Mouse (Mus musculus): ENCODE measurements around the gene 6030468B19Rik. TPM values are rescaled to one million over a fixed set of nuclear protein-coding genes. Genes with fewer than 3 reads are reported as not detected.

Gene 6030468B19Rik
- not detected for total RNA-seq (2023)

DNA sequence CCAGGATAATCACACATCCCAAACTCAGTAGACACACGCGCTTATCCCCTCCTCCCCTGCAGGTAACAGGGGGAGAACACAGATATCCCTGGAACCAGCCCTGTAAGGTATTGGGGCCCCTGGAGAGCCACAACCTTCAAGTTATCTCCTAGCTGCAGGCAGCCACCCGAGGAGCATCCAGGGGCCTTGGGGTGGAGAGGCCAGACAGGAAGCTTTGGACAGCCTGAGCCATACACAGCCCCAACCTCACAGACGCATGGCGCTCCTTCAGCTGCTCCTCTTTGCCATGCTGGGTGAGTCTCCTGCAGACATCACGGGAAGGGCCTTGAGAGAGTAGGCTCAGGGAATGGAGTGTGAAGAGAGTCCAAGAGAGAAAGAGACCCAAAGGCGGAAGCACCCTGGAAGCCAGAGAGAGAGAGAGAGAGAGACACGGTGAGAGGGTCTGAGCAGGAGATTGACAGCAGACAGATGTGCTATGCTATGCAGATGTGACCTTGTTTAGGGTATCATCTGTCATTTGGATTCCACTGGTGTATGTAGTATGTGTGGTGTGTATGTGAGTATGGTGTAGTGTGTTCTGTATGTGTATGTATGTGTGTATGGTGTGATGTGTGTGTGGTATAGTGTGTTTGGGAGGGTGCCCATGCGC lies at the start of gene 6030468B19Rik:
Gene 6030468B19Rik (plus strand): TSS at position 150 of the 649 bp plus-strand sequence.

DNA sequence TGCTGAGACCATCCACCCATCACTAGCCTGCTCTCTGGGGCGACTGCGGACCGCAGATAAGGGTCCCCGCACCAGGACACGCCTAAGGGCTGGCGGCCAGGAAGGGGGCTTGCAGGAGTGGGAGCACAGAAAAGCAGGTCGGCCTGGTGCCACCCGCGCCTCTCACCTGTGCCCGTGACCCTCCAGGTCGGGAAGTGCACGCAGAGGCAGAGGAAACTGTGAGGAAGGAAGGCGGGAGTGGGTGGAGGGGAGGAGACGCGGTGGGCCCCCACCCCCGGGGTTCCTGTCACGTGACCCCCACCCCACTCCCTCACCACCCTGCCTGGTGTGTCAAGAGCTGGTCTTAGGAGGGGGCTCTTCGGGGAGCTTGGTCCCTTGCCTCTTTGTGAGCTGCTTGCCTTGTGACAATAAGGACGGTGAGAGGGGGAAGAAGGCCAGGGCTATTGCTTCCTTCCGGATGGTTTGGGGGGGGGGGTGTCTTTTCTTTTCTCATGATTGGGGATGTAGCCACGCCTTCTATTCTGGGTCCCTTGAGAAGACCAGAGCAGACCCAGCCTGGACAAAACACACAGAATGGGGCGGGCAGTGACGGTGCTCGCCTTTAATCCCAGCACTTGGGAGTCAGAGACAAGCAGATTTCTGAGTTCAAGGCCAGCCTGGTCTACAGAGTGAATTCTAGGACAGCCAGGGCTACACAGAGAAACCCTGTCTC lies 15.3 kb upstream of the 6030468B19Rik start, which contains the start of the genes Tmc8 and Tmc6:
Gene Tmc8 (plus strand): TSS at position 84 of the 712 bp plus-strand sequence.
Gene Tmc6 (minus strand): TSS at position 206 of the 712 bp plus-strand sequence.

DNA sequence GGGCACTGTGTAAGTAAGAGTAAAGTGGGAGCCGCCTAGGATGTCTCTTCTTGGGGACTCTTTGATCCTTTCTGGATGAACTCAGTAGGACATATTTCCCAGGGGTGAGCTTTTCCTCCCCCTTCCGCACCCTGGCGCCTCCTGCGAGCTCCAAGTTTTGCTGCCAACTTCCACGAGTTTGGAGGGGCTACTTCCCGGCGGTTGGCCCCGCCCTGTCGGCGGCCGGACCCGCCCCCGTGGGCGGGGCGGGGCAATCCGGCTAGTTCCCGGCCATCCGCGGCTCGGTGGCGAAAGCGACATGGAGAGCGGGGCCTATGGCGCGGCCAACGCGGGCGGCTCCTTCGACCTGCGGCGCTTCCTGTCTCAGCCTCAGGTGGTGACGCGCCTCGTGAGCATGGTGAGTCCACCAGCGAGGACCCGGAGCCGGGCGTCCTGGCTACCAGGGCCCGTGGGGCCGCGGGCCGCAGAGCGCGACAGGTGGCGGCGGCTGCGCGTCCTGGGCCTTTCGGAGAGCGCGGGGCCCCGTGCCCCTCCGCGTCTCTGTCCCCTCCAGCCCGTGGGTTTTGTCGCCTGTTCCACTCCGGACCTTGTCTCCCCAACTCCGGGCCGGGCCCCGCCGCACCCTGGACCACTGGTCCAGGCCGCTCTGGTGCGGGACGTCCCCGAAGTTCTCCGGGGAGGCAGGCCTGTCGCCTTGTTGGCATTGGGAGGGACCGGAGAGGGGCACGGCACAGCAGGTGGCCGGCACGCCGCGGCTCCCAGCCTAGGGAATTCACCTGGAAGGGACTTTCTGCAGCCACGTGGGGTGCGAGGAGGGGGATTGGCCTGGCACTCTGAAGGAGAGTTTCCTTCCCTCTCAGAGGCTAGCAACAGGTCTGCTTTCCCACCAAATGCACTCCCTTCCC lies 12.2 kb downstream of the 6030468B19Rik start, which contains the start of the genes Gm20708 and Syngr2:
Gene Gm20708 (plus strand): TSS at position 262 of the 905 bp plus-strand sequence.
Gene Syngr2 (plus strand): TSS at position 262 of the 905 bp plus-strand sequence.

DNA sequence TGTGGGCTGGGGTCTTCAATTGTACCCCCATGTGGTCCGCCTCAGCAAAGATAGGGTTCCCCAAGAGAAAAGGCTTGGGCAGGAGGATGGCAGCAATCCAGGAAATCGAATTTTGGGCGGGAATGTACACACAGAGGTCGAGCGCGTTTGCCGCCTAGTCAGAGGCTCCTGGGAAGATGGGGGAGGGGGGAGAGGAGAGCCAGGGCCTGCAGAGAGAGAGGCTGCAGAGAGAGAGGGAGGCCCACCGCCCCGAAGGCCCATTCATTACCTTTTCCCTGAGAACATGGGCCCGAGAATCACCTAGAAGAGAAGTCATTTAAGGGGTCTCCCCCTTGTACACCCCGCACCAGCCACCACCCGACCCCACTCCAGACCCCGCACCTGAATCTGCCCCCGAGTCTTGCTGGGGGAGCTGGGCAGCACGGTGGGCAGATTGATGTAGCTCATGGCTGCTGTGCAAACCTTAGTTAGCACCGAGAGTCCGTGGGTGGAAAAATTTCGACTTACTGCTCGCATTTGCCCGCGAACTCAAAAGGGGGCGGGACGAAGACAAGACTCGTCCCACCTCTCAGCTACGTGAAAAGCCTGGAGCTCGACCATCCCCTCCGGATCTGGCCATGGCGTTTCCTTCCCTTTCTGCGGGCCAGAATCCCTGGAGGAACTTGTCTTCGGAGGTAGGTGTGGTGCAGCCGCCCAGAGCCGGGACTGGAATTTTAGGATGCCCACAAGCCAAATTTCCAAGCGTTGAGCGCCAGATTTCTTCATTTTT lies 28.1 kb downstream of the 6030468B19Rik start, which contains the start of the genes Afmid and Tk1:
Gene Afmid (plus strand): TSS at position 592 of the 769 bp plus-strand sequence.
Gene Tk1 (minus strand): TSS at position 760 of the 769 bp plus-strand sequence.

DNA sequence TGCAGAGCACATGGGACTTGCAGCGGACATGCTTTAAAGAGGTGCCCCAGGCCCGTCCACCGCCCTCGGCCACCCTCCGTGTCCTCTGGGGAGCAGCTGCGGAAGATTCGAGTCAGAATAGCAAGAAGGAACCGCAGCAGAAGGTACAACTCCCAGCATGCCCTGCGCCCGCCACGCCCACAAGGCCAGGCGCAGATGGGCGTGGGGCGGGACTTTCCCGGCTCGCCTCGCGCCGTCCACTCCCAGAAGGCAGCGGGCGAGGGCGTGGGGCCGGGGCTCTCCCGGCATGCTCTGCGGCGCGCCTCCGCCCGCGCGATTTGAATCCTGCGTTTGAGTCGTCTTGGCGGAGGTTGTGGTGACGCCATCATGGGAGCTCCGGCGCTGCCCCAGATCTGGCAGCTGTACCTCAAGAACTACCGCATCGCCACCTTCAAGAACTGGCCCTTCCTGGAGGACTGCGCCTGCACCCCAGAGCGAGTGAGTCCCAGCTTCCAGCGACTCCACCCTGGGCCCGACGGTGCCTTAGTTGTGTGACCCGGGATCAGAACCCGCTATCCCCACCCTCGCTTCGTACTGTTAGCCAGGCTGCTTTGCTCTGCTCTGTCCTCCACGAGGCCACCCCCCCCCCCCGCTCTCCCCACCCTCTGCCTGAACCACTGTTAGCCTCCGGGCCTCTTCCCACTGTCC lies 51.7 kb downstream of the 6030468B19Rik start, which contains the start of gene Birc5:
Gene Birc5 (plus strand): TSS at position 267 of the 687 bp plus-strand sequence.

Other genes with a start within 250 kb of the 6030468B19Rik start
- gene Tnrc6c, start 143.4 kb upstream of the 6030468B19Rik start, total RNA-seq (2023): 104 TPM
- 90.9 TPM for gene Tmc8, start 15.6 kb upstream of the 6030468B19Rik start, total RNA-seq (2023)
- 267 TPM for gene Tmc6, start 15.5 kb upstream of the 6030468B19Rik start, total RNA-seq (2023)
- gene Gm20708, start 12.0 kb downstream of the 6030468B19Rik start, total RNA-seq (2023): 7.7 TPM
- gene Syngr2, start 12.0 kb downstream of the 6030468B19Rik start, total RNA-seq (2023): 53.5 TPM
- 13.2 TPM for gene Afmid, start 28.3 kb downstream of the 6030468B19Rik start, total RNA-seq (2023)
- gene Tk1, start 28.4 kb downstream of the 6030468B19Rik start, total RNA-seq (2023): 1.4 TPM
- gene Birc5, start 51.6 kb downstream of the 6030468B19Rik start, total RNA-seq (2023): 1.6 TPM
- not detected for gene Tmem235, start 63.1 kb downstream of the 6030468B19Rik start, total RNA-seq (2023)
- 13.3 TPM for gene Tha1, start 75.8 kb downstream of the 6030468B19Rik start, total RNA-seq (2023)
- gene Socs3, start 172.4 kb downstream of the 6030468B19Rik start, total RNA-seq (2023): 94.0 TPM
- 49.5 TPM for gene Pgs1, start 188.6 kb downstream of the 6030468B19Rik start, total RNA-seq (2023)

Measured in CD8-positive naive resting alpha-beta T cell, adult 57 days (primary cell).